Mouse (Mus musculus) left cerebral cortex, postnatal 14 days (tissue): ENCODE data around the gene Gbp8. TPM values are rescaled to one million over a fixed set of nuclear protein-coding genes. Genes with fewer than 3 reads are reported as not detected.
A peak's percentile ranks its signal among the peaks of the same experiment; 100 is the strongest.
"Not testable (repeated sequence)": the region's sequence is repeated elsewhere in the genome, so short reads cannot be mapped to it uniquely, and the experiment has no call there.

Experiments
- DNase-seq, 2 experiments: peaks; one replicate each; pipeline ENCODE4 v3.0.0; 2021 to 2022; ENCODE audit warnings: low spot score in 2 of 2, mixed read lengths in 1 of 2
- intact Hi-C: fragments of 180-260 bp; cut with DNase I; formaldehyde crosslinking; loops from one replicate; pipeline ENCODE4 v1.15.1; 2025
- long read RNA-seq, 2 experiments: library from polyadenylated mRNA; stranded (forward); transcript quantifications; one replicate each; pipeline ENCODE4 v2.0.0; 2021
- total RNA-seq, 2 experiments: library from RNA; stranded (reverse); gene quantifications; 2 replicates each; pipeline ENCODE4 v1.2.3; 2021

Gbp8 gene
- under 1 TPM in 1 of 2 experiments, not detected in 1; 0.24 TPM for total RNA-seq
- long read RNA-seq, experiment 1 = 0 reads
- long read RNA-seq, experiment 2 = 0 reads

- intact Hi-C loops, DNase-seq: not testable (repeated sequence)
These were observed at the start of gene Gbp8, which contains the start of the genes Gbp9 and Gbp4 for GRCm38 (mm10) chr5:105139409-105140088. Gene Gbp8 (minus strand): TSS chr5:105139540. Gene Gbp9 (minus strand): TSS chr5:105139539. Gene Gbp4 (minus strand): TSS chr5:105139586.

DNA sequence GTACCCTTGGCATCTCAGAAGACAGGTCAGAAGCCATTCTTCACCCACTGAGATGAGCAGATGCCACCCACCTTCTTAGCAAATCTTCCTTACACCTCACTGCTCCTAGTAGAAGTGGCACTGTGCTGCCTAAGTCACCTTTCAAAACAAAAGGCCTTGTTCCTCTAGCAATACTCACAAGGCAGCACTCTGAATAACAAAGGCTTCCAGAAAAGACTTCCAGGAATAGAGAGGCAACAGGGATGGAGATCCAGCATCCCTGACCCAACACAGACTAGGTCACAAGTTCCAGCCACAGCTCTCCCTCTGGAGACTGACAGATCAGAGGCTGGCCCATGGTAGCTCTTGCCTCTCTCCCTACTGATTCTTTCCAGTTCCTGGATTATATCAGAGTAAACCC lies 42.1 kb upstream of the Gbp8 start:
- intact Hi-C loops = no loop called here

DNA sequence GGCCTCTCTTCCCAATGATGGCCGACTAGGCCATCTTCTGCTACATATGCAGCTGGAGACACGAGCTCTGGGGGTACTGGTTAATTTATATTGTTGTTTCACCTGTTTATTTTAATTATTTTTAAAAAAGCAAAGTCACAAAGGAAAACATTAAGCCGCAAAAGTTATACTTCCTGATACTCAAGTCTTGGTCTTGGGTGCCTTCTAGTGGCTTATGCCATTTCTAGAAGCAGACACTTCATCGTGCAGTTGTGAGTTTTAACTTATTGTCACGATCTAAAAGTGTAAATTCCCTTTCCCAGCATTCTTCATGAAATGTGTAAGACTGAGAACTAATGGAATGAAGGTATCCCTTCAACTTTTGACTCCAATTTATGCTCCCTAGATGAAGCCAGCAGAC lies 17.2 kb upstream of the Gbp8 start:
- intact Hi-C loops = no loop called here

More for the DNA sequence above, 42.1 kb upstream of the Gbp8 start:
- no peak for DNase-seq

DNA sequence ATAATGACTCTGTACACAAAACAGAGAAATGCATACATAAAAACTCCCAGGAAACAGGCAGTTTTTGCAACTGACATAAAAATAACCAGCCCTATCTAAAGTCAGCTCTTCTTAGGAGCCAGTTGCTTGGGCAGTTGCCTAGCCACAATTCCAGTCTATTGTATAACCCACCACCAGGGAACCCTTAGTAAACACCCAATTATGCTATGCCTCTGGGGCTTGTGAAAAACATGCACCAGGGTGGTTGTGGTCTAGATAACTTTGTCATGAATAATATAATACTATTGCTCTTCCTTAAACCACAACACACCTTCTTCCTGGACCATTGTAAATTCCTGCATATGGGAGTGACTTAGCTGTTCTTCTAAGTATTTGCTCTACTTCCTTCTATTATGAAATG lies 14.7 kb upstream of the Gbp8 start:
- intact Hi-C loops = no loop called here
- DNase-seq = no peak

More for the DNA sequence above, 17.2 kb upstream of the Gbp8 start:
- DNase-seq = no peak

DNA sequence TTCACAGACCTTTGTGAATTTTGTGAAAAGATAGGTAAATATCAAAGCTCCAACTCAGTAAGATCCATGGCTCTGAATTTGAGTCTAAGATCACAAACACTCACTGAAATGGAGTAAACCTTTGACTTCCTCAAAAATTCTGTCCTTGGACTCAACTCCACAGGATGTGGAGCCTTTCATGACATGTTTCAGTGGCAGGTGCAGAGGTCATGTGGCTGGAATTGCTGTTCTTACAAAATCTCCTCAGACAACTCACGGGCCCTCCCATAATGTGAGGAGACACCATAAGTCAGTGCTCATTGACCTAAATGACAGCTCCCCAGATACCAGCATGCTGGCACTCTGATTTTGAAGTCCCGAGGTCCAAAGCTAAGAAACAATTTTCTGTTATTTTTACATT lies 8.7 kb upstream of the Gbp8 start:
- intact Hi-C loops, DNase-seq: not testable (repeated sequence)

GRCm38 (mm10) chr5:105146447-105146846 lies 7.1 kb upstream of the Gbp8 start:
- intact Hi-C loops = no loop called here
- no peak for DNase-seq

- DNase-seq, intact Hi-C loops: not testable (repeated sequence)
These were observed 6.4 kb upstream of the Gbp8 start for GRCm38 (mm10) chr5:105145731-105146130.

DNA sequence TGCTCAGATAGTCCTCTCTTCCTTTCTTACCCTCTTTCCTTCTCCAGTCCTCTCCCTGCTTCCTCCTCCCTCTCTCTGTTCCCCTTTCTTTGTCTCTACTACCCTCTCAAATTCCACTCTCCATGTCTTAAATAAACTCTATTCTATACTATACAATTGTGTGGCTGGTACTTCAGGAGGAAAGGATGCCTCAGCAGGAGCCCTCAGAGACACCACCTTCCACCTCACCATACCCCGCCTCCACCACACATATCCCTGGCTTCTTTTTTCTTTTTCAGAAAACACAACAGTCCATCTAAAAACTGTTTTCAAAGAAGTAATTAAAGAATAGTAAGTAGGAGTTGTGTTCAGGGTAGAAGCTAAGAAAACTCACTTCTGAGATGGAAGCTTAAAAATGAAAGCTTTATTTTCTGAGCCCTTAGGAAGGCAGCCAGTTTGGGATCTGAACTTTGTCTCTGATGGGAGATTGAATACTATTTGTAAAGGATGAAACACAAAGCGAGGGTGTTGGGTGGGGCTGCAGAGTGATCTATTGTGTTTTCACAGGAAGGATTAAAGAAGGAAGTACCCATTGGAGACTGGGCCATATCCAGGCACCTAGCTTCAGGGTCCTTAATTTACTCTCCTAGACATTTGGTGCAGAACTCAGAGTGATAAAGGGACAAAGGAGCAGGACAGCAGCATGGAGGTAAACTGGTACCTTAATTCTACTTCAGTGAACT lies 910 bp upstream of the Gbp8 start:
- DNase-seq, intact Hi-C loops: not testable (repeated sequence)

DNA sequence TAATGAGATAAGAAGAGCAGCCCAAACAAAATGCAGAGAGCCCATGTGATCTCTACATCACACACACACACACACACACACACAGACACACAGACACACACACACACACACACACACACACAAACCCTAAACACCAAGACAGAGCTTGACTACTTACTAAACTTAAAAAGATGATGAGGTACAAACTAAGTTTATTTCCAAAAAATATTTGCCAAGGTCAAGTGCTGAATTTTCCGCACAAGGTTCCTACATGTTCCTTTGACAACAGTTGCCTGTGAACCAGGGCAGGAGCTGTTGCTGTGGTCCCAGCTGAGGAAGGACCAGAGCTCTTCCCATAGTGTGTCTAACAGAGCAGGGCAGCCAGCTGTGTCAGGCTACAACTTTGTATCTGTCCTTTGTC lies 434 bp downstream of the Gbp8 start:
- no peak for DNase-seq
- intact Hi-C loops = no loop called here

GRCm38 (mm10) chr5:105136706-105137304 lies 2.5 kb downstream of the Gbp8 start:
- DNase-seq, intact Hi-C loops: not testable (repeated sequence)

DNA sequence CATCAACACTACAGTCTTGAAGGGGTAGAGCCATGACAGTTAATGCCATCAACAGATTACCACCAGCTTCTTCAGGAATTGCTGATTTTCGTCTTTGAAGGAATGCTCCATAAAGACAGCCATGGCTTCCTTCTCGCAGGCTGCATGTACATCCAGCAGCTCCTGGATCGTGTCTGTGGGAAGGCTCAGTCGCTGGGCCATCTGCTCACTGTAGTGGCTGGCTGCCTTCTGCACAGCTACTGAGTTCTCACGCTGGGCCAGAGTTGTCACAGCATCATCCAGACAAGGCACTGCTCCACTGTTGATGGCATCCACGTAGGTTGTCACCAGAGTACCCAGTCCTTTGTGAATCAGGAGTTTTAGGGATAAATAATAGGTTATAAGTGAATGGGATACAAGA lies 17.6 kb downstream of the Gbp8 start:
- DNase-seq = peak; percentile 26 to 50
- intact Hi-C loops = not testable (repeated sequence)

- intact Hi-C loops = no loop called here
- no peak for DNase-seq
These were observed 23.6 kb downstream of the Gbp8 start for GRCm38 (mm10) chr5:105115740-105116139.

- intact Hi-C loops = no loop called here
- no peak for DNase-seq
These were observed 24.6 kb downstream of the Gbp8 start for GRCm38 (mm10) chr5:105114696-105115095.

DNA sequence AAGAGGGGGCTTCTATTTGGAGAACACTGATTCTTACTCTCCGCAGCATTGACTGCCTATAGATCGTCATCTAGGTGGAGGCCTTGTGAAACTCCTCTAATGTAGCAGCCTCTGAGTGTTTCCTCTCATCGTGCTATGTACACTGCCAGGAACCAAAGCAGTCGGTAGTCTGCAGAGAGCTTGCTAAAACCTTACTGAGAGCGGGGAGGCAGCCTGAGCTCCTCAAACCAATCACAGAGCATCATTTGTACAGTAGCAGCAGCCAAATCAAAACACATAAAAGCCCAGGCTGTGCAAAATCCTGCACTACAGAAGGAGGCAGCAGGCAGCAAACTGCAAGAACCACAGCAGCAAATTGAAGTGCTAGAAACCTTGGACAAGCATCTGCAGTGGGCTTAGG lies 25.7 kb downstream of the Gbp8 start:
- no peak for DNase-seq
- intact Hi-C loops = no loop called here

- DNase-seq = peak; percentile 28 to 30
- intact Hi-C loops = not testable (repeated sequence)
These were observed 29.0 kb downstream of the Gbp8 start for GRCm38 (mm10) chr5:105110271-105110852.

DNA sequence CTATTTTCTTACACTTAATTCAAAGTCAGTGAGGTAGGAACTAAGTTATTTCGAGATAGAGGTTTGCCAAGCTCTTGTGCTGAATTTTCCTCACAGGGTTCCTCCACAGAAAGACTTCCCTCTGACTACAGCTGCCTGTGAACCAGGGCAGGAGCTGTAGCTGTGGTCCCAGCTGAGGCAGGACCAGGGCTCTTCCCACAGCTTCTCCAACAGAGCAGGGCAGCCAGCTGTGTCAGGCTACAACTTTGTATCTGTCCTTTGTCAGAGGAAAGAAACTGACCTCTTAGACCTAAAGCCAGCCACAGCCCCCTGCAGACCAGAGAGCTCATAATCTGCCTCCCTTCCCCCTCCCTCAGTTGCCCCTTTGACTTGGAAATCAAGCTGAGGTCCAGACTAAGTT lies 29.6 kb downstream of the Gbp8 start:
- intact Hi-C loops, DNase-seq: not testable (repeated sequence)

DNA sequence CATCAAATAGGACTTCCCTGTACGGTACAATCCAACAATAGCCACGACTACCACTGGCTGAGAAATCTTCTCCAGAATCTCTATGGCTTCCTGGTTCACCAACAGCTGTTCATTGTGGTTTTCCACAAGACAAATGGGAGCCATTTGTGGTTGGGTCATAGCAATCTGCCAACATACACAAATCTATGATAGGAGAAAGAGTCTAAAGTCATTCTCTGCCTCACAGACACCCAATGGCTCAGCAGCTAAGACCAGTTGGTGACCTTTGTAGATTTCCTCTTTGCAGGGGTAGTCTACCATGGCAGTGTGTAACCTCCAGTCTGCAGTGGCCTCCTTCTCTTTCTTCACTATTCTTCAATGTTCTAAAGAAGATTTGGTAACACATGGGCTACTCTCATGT lies 33.7 kb downstream of the Gbp8 start:
- intact Hi-C loops, DNase-seq: not testable (repeated sequence)

DNA sequence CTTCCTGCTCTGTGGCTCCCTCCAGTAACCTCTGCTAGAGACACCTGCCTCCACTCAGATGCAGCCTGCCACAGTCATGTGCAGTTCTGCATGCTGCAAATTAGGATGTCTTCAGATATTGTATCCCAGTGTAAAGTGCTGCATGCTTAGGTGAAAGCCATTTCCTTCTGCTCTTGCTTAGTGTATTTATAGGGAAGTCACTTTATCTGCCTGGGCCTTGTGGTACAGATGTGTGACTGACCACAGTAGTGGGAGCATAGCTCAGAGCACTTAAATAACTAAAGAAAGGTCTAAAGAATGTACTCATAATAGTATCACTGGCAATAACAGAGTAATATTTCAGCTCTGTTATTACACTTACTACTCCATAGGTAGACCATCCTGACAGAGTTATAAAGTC lies 57.4 kb downstream of the Gbp8 start:
- intact Hi-C loops = no loop called here
- no peak for DNase-seq

GRCm38 (mm10) chr5:105068356-105068755 lies 71.0 kb downstream of the Gbp8 start:
- intact Hi-C loops, DNase-seq: not testable (repeated sequence)

DNA sequence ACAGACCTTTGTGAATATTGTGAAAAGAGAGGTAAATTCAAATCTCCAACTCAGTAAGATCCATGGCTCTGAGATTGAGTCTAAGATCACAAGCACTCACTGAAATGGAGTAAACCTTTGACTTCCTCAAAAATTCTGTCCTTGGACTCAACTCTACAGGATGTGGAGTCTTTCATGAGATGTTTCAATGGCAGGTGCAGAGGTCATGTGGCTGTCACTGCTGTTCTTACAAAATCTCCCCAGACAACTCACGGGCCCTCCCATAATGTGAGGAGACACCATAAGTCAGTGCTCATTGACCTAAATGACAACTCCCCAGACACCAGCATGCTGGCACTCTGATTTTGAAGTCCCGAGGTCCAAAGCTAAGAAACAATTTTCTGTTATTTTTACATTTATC lies 74.9 kb downstream of the Gbp8 start:
- DNase-seq, intact Hi-C loops: not testable (repeated sequence)
